ENCODE assay signal across 15 mouse cellular contexts in genomic region chr17:21504524-21504923, GRCm38 (mm10). TPM values are rescaled to one million over a fixed set of nuclear protein-coding genes. Genes with fewer than 3 reads are reported as not detected.
DNase-seq lines count a peak whose midpoint lies in the region; ATAC-seq and TF ChIP-seq lines count a peak whose summit lies in the region.
"Had no signal": no experiment of that assay in that cellular context is flagged by ENCODE, and none has a peak within 500 bp of the region (broad histone marks: within the 10 kb centered on the region; RNA-seq: fewer than 3 reads in every experiment).

No protein-coding gene starts in this region.

- no peak for TF ChIP-seq EP300 in liver, embryonic 14.5 days (IDR thresholded peaks at IDR 0.05; ENCODE audit: low read depth)

- TF ChIP-seq CTCF in liver, embryonic 14.5 days (IDR thresholded peaks at IDR 0.05; ENCODE audit: low read depth), result peak; percentile 12; the same call in 1 of the 2 replicates

- H3K27ac ChIP-seq in liver, embryonic 14.5 days, result no peak overlapping the region
- H3K27ac ChIP-seq in liver, embryonic 11.5 days (ENCODE audit: low read depth, low read length), result no peak overlapping the region
- H3K27ac ChIP-seq: forebrain, embryonic 15.5 days; hindbrain, embryonic 15.5 days; limb, embryonic 13.5 days had no signal

- ATAC-seq in liver, embryonic 14.5 days (ENCODE audit: insufficient read depth), result no peak
- ATAC-seq in liver, embryonic 11.5 days (replicated peaks; ENCODE audit: low FRiP score), result no peak
- peak; percentile 42 for ATAC-seq in CD4-positive, CD25-positive, alpha-beta regulatory T cell, adult 4 months
- ATAC-seq: forebrain, embryonic 15.5 days had no signal

- H3K27me3 ChIP-seq in liver, embryonic 14.5 days (ENCODE audit: control insufficient read depth, insufficient read depth, low read length), result no peaks in the 10 kb centered on the region
- H3K27me3 ChIP-seq in liver, embryonic 11.5 days (replicated peaks; ENCODE audit: control insufficient read depth, insufficient read depth, low read length), result no peaks in the 10 kb centered on the region
- H3K27me3 ChIP-seq: forebrain, embryonic 15.5 days; hindbrain, embryonic 15.5 days; limb, embryonic 13.5 days had no signal

- WGBS in liver, embryonic 14.5 days (ENCODE audit: insufficient replicate concordance), result 85% methylated on average over 1 of the region's 1 CpGs
- WGBS in liver, embryonic 11.5 days, result 88% methylated on average over 1 of the region's 1 CpGs

- no peaks in the 10 kb centered on the region for H3K4me1 ChIP-seq in liver, embryonic 14.5 days (replicated peaks; ENCODE audit: control insufficient read depth in 2 of 2, insufficient read depth in 2 of 2, low read length in 1 of 2)
- no peaks in the 10 kb centered on the region for H3K4me1 ChIP-seq in liver, embryonic 11.5 days (replicated peaks; ENCODE audit: control insufficient read depth, insufficient read depth, low read length)
- H3K4me1 ChIP-seq: forebrain, embryonic 15.5 days; hindbrain, embryonic 15.5 days; limb, embryonic 13.5 days had no signal

- no peaks in the 10 kb centered on the region for H3K9me3 ChIP-seq in liver, embryonic 14.5 days (ENCODE audit: control insufficient read depth, low read length)
- H3K9me3 ChIP-seq in liver, embryonic 11.5 days (ENCODE audit: control insufficient read depth, low read length), result no peaks in the 10 kb centered on the region
- H3K9me3 ChIP-seq: forebrain, embryonic 15.5 days; G1E; hindbrain, embryonic 15.5 days; limb, embryonic 13.5 days had no signal

- no peak for DNase-seq in liver, embryonic 14.5 days (ENCODE audit: low read depth in 3 of 3, low spot score in 3 of 3)
- DNase-seq in liver, embryonic 11.5 days (ENCODE audit: low spot score), result no peak
- peak; percentile 37 for DNase-seq in R1 (ENCODE audit: low read depth, low spot score)
- peak; percentile 41 for DNase-seq in naive thymus-derived CD4-positive, alpha-beta T cell, adult 2 months (ENCODE audit: low read depth)
- no peak for DNase-seq in adrenal gland, adult 2 months
- no peak for DNase-seq in cerebellum, adult 11 months
- DNase-seq: gastrocnemius, postnatal 14 days; layer of hippocampus, postnatal 36 days; lung, postnatal 36 days; thymus, postnatal 36 days had no signal

- H3K9ac ChIP-seq in liver, embryonic 14.5 days (replicated peaks), result no peak overlapping the region
- no peak overlapping the region for H3K9ac ChIP-seq in liver, embryonic 11.5 days (ENCODE audit: low read depth, low read length)
- H3K9ac ChIP-seq: forebrain, embryonic 15.5 days; hindbrain, embryonic 15.5 days; limb, embryonic 13.5 days had no signal

- no peak overlapping the region for H3K4me2 ChIP-seq in liver, embryonic 14.5 days (ENCODE audit: low read depth)
- no peak overlapping the region for H3K4me2 ChIP-seq in liver, embryonic 11.5 days
- H3K4me2 ChIP-seq: forebrain, embryonic 15.5 days; hindbrain, embryonic 15.5 days; limb, embryonic 13.5 days had no signal

- no peak overlapping the region for H3K4me3 ChIP-seq in liver, embryonic 14.5 days (ENCODE audit: insufficient read depth in 1 of 2, low read depth in 2 of 2, low read length in 2 of 2)
- no peak overlapping the region for H3K4me3 ChIP-seq in liver, embryonic 11.5 days (ENCODE audit: low read depth, low read length)
- H3K4me3 ChIP-seq: forebrain, embryonic 15.5 days; hindbrain, embryonic 15.5 days; limb, embryonic 13.5 days had no signal

- H3K36me3 ChIP-seq in liver, embryonic 14.5 days (replicated peaks; ENCODE audit: control insufficient read depth, insufficient read depth, low read depth), result no peaks in the 10 kb centered on the region; the same call in 1 of the 2 replicates
- peaks cover 8% of the 10 kb centered on the region; the same call in 1 of the 2 replicates for H3K36me3 ChIP-seq in liver, embryonic 11.5 days (ENCODE audit: control insufficient read depth, insufficient read depth, low read length)

RNA-seq across cellular contexts. Expression of gene Zfp53, which starts 15.7 kb away (rescaled TPM):
- polyA plus RNA-seq in liver, embryonic 14.5 days (2012; rRNA removed), result 0.68 and 1.4 TPM in 2 replicates
- polyA plus RNA-seq in liver, embryonic 14.5 days (2014; fragmentation: Nextera tagmentation; extraction: Ambion mirVana), result 2.5 and 2.6 TPM in 2 replicates
- 7.5 and 7.8 TPM in 2 replicates for polyA plus RNA-seq in liver, embryonic 11.5 days (2014; fragmentation: Nextera tagmentation; extraction: Ambion mirVana)
- polyA plus RNA-seq in CD4-positive, CD25-positive, alpha-beta regulatory T cell, adult 4 months (2017; shearing (Covaris generic)), result 10 to 100 TPM; 44.8 to 46.9 TPM
- total RNA-seq in adrenal gland, adult 2 months (2021), result 1 to 10 TPM; 3.2 to 4.3 TPM
- 0.86 and 1.0 TPM in 2 replicates for polyA plus RNA-seq in adrenal gland, adult 2 months (2012; rRNA removed)

RNA-seq across cellular contexts. Expression of gene Zfp52, which starts 30.8 kb away (rescaled TPM):
- 0.28 and 0.50 TPM in 2 replicates for polyA plus RNA-seq in liver, embryonic 14.5 days (2012; rRNA removed)
- 0.48 and 0.51 TPM in 2 replicates for polyA plus RNA-seq in liver, embryonic 14.5 days (2014; fragmentation: Nextera tagmentation; extraction: Ambion mirVana)
- polyA plus RNA-seq in liver, embryonic 11.5 days (2014; fragmentation: Nextera tagmentation; extraction: Ambion mirVana), result 1.7 and 2.5 TPM in 2 replicates
- 10 to 100 TPM; 20.8 to 21.6 TPM for polyA plus RNA-seq in CD4-positive, CD25-positive, alpha-beta regulatory T cell, adult 4 months (2017; shearing (Covaris generic))
- total RNA-seq in adrenal gland, adult 2 months (2021), result 10 to 100 TPM; 19.7 to 40.9 TPM
- polyA plus RNA-seq in adrenal gland, adult 2 months (2012; rRNA removed), result 0.17 and 0.26 TPM in 2 replicates

RNA-seq across cellular contexts. Expression of gene Zfp51, which starts 54.4 kb away (rescaled TPM):
- 1.3 and 2.3 TPM in 2 replicates for polyA plus RNA-seq in liver, embryonic 14.5 days (2012; rRNA removed)
- 6.9 TPM in 2 replicates for polyA plus RNA-seq in liver, embryonic 14.5 days (2014; fragmentation: Nextera tagmentation; extraction: Ambion mirVana)
- 13.0 and 13.5 TPM in 2 replicates for polyA plus RNA-seq in liver, embryonic 11.5 days (2014; fragmentation: Nextera tagmentation; extraction: Ambion mirVana)
- polyA plus RNA-seq in CD4-positive, CD25-positive, alpha-beta regulatory T cell, adult 4 months (2017; shearing (Covaris generic)), result 10 to 100 TPM; 41.9 to 43.0 TPM
- total RNA-seq in adrenal gland, adult 2 months (2021), result 1 to 10 TPM; 6.3 to 9.7 TPM
- 0.06 and 0.07 TPM in 2 replicates for polyA plus RNA-seq in adrenal gland, adult 2 months (2012; rRNA removed)

Comparison
In these comparisons a context has a peak if more than half of its experiments do, and no peak if none do; other contexts are left out.
1. DNase-seq: peak in R1 (single experiment) and naive thymus-derived CD4-positive, alpha-beta T cell, adult 2 months (single experiment); none in liver, embryonic 14.5 days (0 of 3), liver, embryonic 11.5 days (single experiment), adrenal gland, adult 2 months (single experiment) and cerebellum, adult 11 months (single experiment).